In genomic region chr7:19458591-19459111, GRCm38 (mm10) we compare ENCODE assay signal across 7 mouse cellular contexts. TPM values are rescaled to one million over a fixed set of nuclear protein-coding genes. Genes with fewer than 3 reads are reported as not detected.
DNase-seq lines count a peak whose midpoint lies in the region; ATAC-seq and TF ChIP-seq lines count a peak whose summit lies in the region.

Mark4 (minus strand) TSS chr7:19458821.

- peak; percentile 11; the same call in 1 of the 2 replicates for TF ChIP-seq CTCF in intestine, postnatal 0 days (IDR thresholded peaks at IDR 0.05; ENCODE audit: low read depth)

- peak; percentile 90 for DNase-seq in adrenal gland, postnatal 14 days
- peak; percentile 92 for DNase-seq in embryo, embryonic 9.5 days (ENCODE audit: extremely low spot score)
- no peak for DNase-seq in gonadal fat pad, adult 2 months (ENCODE audit: low read depth)
- DNase-seq in limb, embryonic 11.5 days (ENCODE audit: low spot score), result peak; percentile 91
- peak; percentile 45 for DNase-seq in spleen, adult 12 weeks (ENCODE audit: low spot score)

- ATAC-seq in intestine, postnatal 0 days, result peak; percentile 79
- peak; percentile 76 for ATAC-seq in limb, embryonic 11.5 days (ENCODE audit: insufficient number of reproducible peaks, low FRiP score, low TSS enrichment, low read depth)
- peak; percentile 84 for ATAC-seq in midbrain, embryonic 13.5 days

- H3K27ac ChIP-seq in intestine, postnatal 0 days (ENCODE audit: low read depth, low read length), result peak within 1 kb of the TSS; percentile 66; the same call in 1 of the 2 replicates
- H3K27ac ChIP-seq in limb, embryonic 11.5 days (replicated peaks; ENCODE audit: low read depth, low read length), result peak within 1 kb of the TSS; percentile 72; the same call in 1 of the 2 replicates
- H3K27ac ChIP-seq in midbrain, embryonic 13.5 days, result peak within 1 kb of the TSS; percentile 83

- no peaks in the 10 kb centered on the region for H3K4me1 ChIP-seq in intestine, postnatal 0 days (replicated peaks; ENCODE audit: control insufficient read depth, insufficient read depth, low read length)
- H3K4me1 ChIP-seq in limb, embryonic 11.5 days (ENCODE audit: control insufficient read depth, insufficient read depth, low read length), result peaks cover 16% of the 10 kb centered on the region
- peaks cover 32% of the 10 kb centered on the region for H3K4me1 ChIP-seq in midbrain, embryonic 13.5 days (replicated peaks)

- no peaks in the 10 kb centered on the region; the same call in 1 of the 2 replicates for H3K36me3 ChIP-seq in intestine, postnatal 0 days (ENCODE audit: control insufficient read depth, insufficient read depth)
- H3K36me3 ChIP-seq in limb, embryonic 11.5 days (ENCODE audit: control insufficient read depth, insufficient read depth, low read length), result peaks cover 2% of the 10 kb centered on the region; the same call in 1 of the 2 replicates
- peaks cover 13% of the 10 kb centered on the region for H3K36me3 ChIP-seq in midbrain, embryonic 13.5 days

- H3K9me3 ChIP-seq in intestine, postnatal 0 days (ENCODE audit: control insufficient read depth), result no peaks in the 10 kb centered on the region
- no peaks in the 10 kb centered on the region for H3K9me3 ChIP-seq in limb, embryonic 11.5 days (ENCODE audit: control insufficient read depth, low read length)
- H3K9me3 ChIP-seq in midbrain, embryonic 13.5 days, result no peaks in the 10 kb centered on the region

- peak within 1 kb of the TSS; percentile 95 for H3K4me2 ChIP-seq in intestine, postnatal 0 days (replicated peaks; ENCODE audit: low read depth)
- H3K4me2 ChIP-seq in limb, embryonic 11.5 days (ENCODE audit: low read depth, severe bottlenecking), result peak within 1 kb of the TSS; percentile 97
- H3K4me2 ChIP-seq in midbrain, embryonic 13.5 days (replicated peaks), result peak within 1 kb of the TSS; percentile 98

- 1% methylated on average over 34 of the region's 42 CpGs for WGBS in intestine, postnatal 0 days
- under 1% methylated on average over 33 of the region's 42 CpGs for WGBS in limb, embryonic 11.5 days
- WGBS in midbrain, embryonic 13.5 days, result under 1% methylated on average over 32 of the region's 42 CpGs

- no peaks in the 10 kb centered on the region for H3K27me3 ChIP-seq in intestine, postnatal 0 days (replicated peaks; ENCODE audit: control insufficient read depth, insufficient read depth, low read length)
- H3K27me3 ChIP-seq in limb, embryonic 11.5 days (ENCODE audit: control insufficient read depth, insufficient read depth, low read length), result no peaks in the 10 kb centered on the region
- H3K27me3 ChIP-seq in midbrain, embryonic 13.5 days, result 0 out of 2 replicates have a peak, but pooled peaks cover 8% of the 10 kb centered on the region

- peak within 1 kb of the TSS; percentile 94 for H3K9ac ChIP-seq in intestine, postnatal 0 days (ENCODE audit: low read depth, low read length)
- peak within 1 kb of the TSS; percentile 82 for H3K9ac ChIP-seq in limb, embryonic 11.5 days (ENCODE audit: low read length)
- H3K9ac ChIP-seq in midbrain, embryonic 13.5 days (replicated peaks), result peak within 1 kb of the TSS; percentile 95

- peak within 1 kb of the TSS; percentile 92 for H3K4me3 ChIP-seq in intestine, postnatal 0 days (ENCODE audit: low read depth, low read length)
- H3K4me3 ChIP-seq in limb, embryonic 11.5 days (ENCODE audit: low read depth, low read length), result peak within 1 kb of the TSS; percentile 96
- H3K4me3 ChIP-seq in midbrain, embryonic 13.5 days (replicated peaks), result peak within 1 kb of the TSS; percentile 92

RNA-seq across cellular contexts. Expression of gene Mark4, which starts in this region (rescaled TPM):
- total RNA-seq in adrenal gland, postnatal 14 days (2021), result 45.1 and 45.2 TPM in 2 replicates
- polyA plus RNA-seq in gonadal fat pad, adult 2 months (2012; rRNA removed), result 12.1 and 12.3 TPM in 2 replicates
- 4.2 and 4.7 TPM in 2 replicates for polyA plus RNA-seq in intestine, postnatal 0 days (2015; fragmentation: Nextera tagmentation; extraction: Ambion mirVana)
- 10.0 and 10.8 TPM in 2 replicates for polyA plus RNA-seq in limb, embryonic 11.5 days (2014; fragmentation: Nextera tagmentation; extraction: Ambion mirVana)
- 13.9 and 16.3 TPM in 2 replicates for polyA plus RNA-seq in midbrain, embryonic 13.5 days (2015; fragmentation: Nextera tagmentation; extraction: Ambion mirVana)
